12 mouse cellular contexts compared by ENCODE assay signal in the genomic region with DNA sequence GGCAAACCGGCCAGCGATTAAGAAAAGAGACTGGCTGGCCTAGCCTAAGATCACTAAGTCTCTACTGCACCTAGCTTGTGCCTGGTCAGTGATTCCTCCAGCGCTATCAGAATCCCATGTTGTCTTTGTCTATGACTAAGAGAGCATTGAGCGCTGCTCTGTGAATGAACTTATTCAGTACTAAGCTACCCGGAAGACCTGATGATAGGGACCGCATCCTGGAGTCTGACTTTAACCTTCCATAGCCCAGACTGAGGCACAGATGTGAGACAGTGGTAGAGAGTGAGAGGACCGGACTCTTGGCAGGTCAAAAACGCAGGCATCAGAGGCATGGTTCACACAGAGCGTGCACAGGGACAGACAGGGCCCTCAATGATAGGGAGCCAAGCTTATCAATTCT.
"Had no signal": no experiment of that assay in that cellular context is flagged by ENCODE, and none has a peak within 500 bp of the region (broad histone marks: within the 10 kb centered on the region; RNA-seq: fewer than 3 reads in every experiment).

No protein-coding gene starts in this region.

- H3K9me3 ChIP-seq: limb, embryonic 10.5 days; liver, embryonic 15.5 days had no signal

- H3K4me2 ChIP-seq: liver, embryonic 11.5 days; liver, embryonic 15.5 days had no signal

- H3K36me3 ChIP-seq: liver, embryonic 15.5 days had no signal

- H3K4me3 ChIP-seq: left cerebral cortex, adult 2 months; limb, embryonic 10.5 days; liver, embryonic 15.5 days; myocyte had no signal

- H3K27ac ChIP-seq: left cerebral cortex, adult 2 months; limb, embryonic 10.5 days; liver, embryonic 15.5 days had no signal

- H3K4me1 ChIP-seq: liver, embryonic 15.5 days had no signal

- H3K9ac ChIP-seq: liver, embryonic 15.5 days had no signal

- H3K27me3 ChIP-seq: liver, embryonic 15.5 days had no signal

- DNase-seq: kidney, postnatal 25 days; lung, adult 2 months; retina, postnatal 1 day; right cerebral cortex, postnatal 4 days; spleen, adult 18-20 months; thymus, adult 18-20 months; thymus, postnatal 14 days had no signal
